In genomic region chr13:34154217-34154930, GRCm38 (mm10) we compare ENCODE assay signal across 7 mouse cellular contexts. TPM values are rescaled to one million over a fixed set of nuclear protein-coding genes. Genes with fewer than 3 reads are reported as not detected.
DNase-seq lines count a peak whose midpoint lies in the region; ATAC-seq lines count a peak whose summit lies in the region.

No protein-coding gene starts in this region.

- H3K4me1 ChIP-seq in forebrain, embryonic 14.5 days (ENCODE audit: control insufficient read depth, insufficient read depth, low read length) = peaks cover 34% of the 10 kb centered on the region
- peaks cover 49% of the 10 kb centered on the region for H3K4me1 ChIP-seq in hindbrain, embryonic 10.5 days (replicated peaks)

- H3K27ac ChIP-seq in forebrain, embryonic 14.5 days (ENCODE audit: low read depth, low read length) = peak overlapping the region; percentile 83
- H3K27ac ChIP-seq in hindbrain, embryonic 10.5 days = peak overlapping the region; percentile 83

- H3K4me3 ChIP-seq in forebrain, embryonic 14.5 days (ENCODE audit: low read depth, low read length) = peak overlapping the region; percentile 12; the same call in 1 of the 2 replicates
- peak overlapping the region; percentile 18; the same call in 1 of the 2 replicates for H3K4me3 ChIP-seq in hindbrain, embryonic 10.5 days

- peak; percentile 93 for DNase-seq in NIH3T3 (ENCODE audit: low read depth)
- peak; percentile 58 for DNase-seq in cerebellum, adult 11-12 months
- peak; percentile 90 for DNase-seq in forebrain, embryonic 14.5 days (ENCODE audit: low spot score)
- DNase-seq in hindbrain, embryonic 10.5 days (ENCODE audit: low spot score) = peak; percentile 72
- DNase-seq in layer of hippocampus, postnatal 14 days (ENCODE audit: low spot score in 2 of 2) = peak; percentile 82 to 85
- peak; percentile 88 for DNase-seq in lung, postnatal 10 days
- peak; percentile 89 for DNase-seq in right cerebral cortex, adult 2 months (ENCODE audit: low spot score in 2 of 2)

- ATAC-seq in forebrain, embryonic 14.5 days = peak; percentile 51

- no peaks in the 10 kb centered on the region for H3K9me3 ChIP-seq in forebrain, embryonic 14.5 days (replicated peaks; ENCODE audit: control insufficient read depth, low read length)
- no peaks in the 10 kb centered on the region for H3K9me3 ChIP-seq in hindbrain, embryonic 10.5 days

- peak overlapping the region; percentile 43 for H3K9ac ChIP-seq in forebrain, embryonic 14.5 days (ENCODE audit: low read length)

- peak overlapping the region; percentile 39 for H3K4me2 ChIP-seq in forebrain, embryonic 14.5 days (ENCODE audit: low read length)

- 33% methylated on average over 13 of the region's 13 CpGs for WGBS in forebrain, embryonic 14.5 days
- WGBS in hindbrain, embryonic 10.5 days = 56% methylated on average over 13 of the region's 13 CpGs

- H3K27me3 ChIP-seq in forebrain, embryonic 14.5 days (replicated peaks; ENCODE audit: control insufficient read depth, insufficient read depth, low read length) = no peaks in the 10 kb centered on the region
- H3K27me3 ChIP-seq in hindbrain, embryonic 10.5 days (ENCODE audit: insufficient read depth, poor library complexity, severe bottlenecking) = no peaks in the 10 kb centered on the region

- H3K36me3 ChIP-seq in forebrain, embryonic 14.5 days (ENCODE audit: control insufficient read depth, insufficient read depth, low read length) = no peaks in the 10 kb centered on the region
- no peaks in the 10 kb centered on the region for H3K36me3 ChIP-seq in hindbrain, embryonic 10.5 days

RNA-seq across cellular contexts. Expression of gene Psmg4, which starts 8.4 kb away (rescaled TPM):
- 92.0 and 113 TPM in 2 replicates for polyA plus RNA-seq in forebrain, embryonic 14.5 days (2014; fragmentation: Nextera tagmentation; extraction: Ambion mirVana)
- polyA plus RNA-seq in hindbrain, embryonic 10.5 days (2016; fragmentation: Nextera tagmentation; extraction: Ambion mirVana) = 115 and 116 TPM in 2 replicates
- total RNA-seq in layer of hippocampus, postnatal 14 days (2021) = 10 to 100 TPM; 26.1 to 33.6 TPM

RNA-seq across cellular contexts. Expression of gene Tubb2b, which starts 24.1 kb away (rescaled TPM):
- 670 and 797 TPM in 2 replicates for polyA plus RNA-seq in forebrain, embryonic 14.5 days (2014; fragmentation: Nextera tagmentation; extraction: Ambion mirVana)
- polyA plus RNA-seq in hindbrain, embryonic 10.5 days (2016; fragmentation: Nextera tagmentation; extraction: Ambion mirVana) = 187 and 370 TPM in 2 replicates
- 100 to 1,000 TPM; 703 to 790 TPM for total RNA-seq in layer of hippocampus, postnatal 14 days (2021)

Comparison
In these comparisons a context has a peak if more than half of its experiments do, and no peak if none do; other contexts are left out.
1. Peak in every context shown above with its lines: DNase-seq, ATAC-seq, H3K4me3 ChIP-seq and H3K27ac ChIP-seq.